Mouse (Mus musculus): ENCODE results near the gene Fkbp6. TPM values are rescaled to one million over a fixed set of nuclear protein-coding genes. Genes with fewer than 3 reads are reported as not detected.

The Fkbp6 gene
- polyA plus RNA-seq, 1 experiment from 2014 or later: 0.11 TPM

DNA sequence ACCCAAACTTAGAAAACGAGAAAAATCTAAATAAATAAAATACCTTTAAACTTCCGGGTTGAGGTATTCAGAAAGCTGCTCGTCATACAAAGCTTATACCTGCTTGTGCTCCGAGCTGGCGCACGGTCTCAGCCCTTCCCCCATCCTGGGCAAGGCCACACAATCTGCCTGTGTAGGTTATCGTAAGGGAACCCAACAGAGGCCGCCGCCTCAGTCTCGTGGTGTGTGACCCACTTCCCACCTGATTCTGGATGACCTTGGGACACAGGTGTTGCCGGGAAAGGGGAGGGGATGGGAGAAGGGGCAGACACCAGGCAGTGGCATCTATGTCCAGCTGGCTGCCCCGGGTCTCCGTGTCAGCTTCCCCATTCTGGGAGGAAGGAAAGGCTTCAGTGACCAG lies 1.8 kb upstream of the Fkbp6 start:
- no peak for ATAC-seq (ENCODE audit: extremely low read depth, insufficient number of reproducible peaks, low FRiP score, low TSS enrichment)
- 80% methylated on average over 13 of the region's 13 CpGs for WGBS

GRCm38 (mm10) chr5:135347511-135348011 lies 2.3 kb downstream of the Fkbp6 start:
- H3K9ac ChIP-seq: no peak overlapping the region
- 57% methylated on average over 4 of the region's 4 CpGs for WGBS
- no peaks in the 10 kb centered on the region for H3K4me1 ChIP-seq
- H3K27ac ChIP-seq (replicated peaks): no peak overlapping the region
- peaks cover 10% of the 10 kb centered on the region for H3K9me3 ChIP-seq
- H3K36me3 ChIP-seq: no peaks in the 10 kb centered on the region
- ATAC-seq (ENCODE audit: extremely low read depth, insufficient number of reproducible peaks, low FRiP score, low TSS enrichment): no peak
- H3K4me3 ChIP-seq: no peak overlapping the region
- no peak overlapping the region for H3K4me2 ChIP-seq
- H3K27me3 ChIP-seq (replicated peaks): peaks cover 12% of the 10 kb centered on the region

More for the DNA sequence above, 1.8 kb upstream of the Fkbp6 start:
- Histone ChIP-seq H3K4me2 (no peak overlapping the region), H3K9ac (no peak overlapping the region), H3K27me3 (replicated peaks) (peaks cover 35% of the 10 kb centered on the region), H3K36me3 (no peaks in the 10 kb centered on the region), H3K27ac (replicated peaks) (no peak overlapping the region), H3K4me3 (no peak overlapping the region), H3K9me3 (peaks cover 10% of the 10 kb centered on the region), H3K4me1 (no peaks in the 10 kb centered on the region)

- no peaks in the 10 kb centered on the region for H3K36me3 ChIP-seq
- ATAC-seq (ENCODE audit: extremely low read depth, insufficient number of reproducible peaks, low FRiP score, low TSS enrichment): no peak
- H3K4me2 ChIP-seq: no peak overlapping the region
- no peak overlapping the region for H3K27ac ChIP-seq (replicated peaks)
- no peak overlapping the region for H3K9ac ChIP-seq
- no peak overlapping the region for H3K4me3 ChIP-seq
- no peaks in the 10 kb centered on the region for H3K4me1 ChIP-seq
- 22% methylated on average over 1 of the region's 1 CpGs for WGBS
- H3K27me3 ChIP-seq (replicated peaks): peaks cover 5% of the 10 kb centered on the region; the same call in 1 of the 2 replicates
- peaks cover 10% of the 10 kb centered on the region for H3K9me3 ChIP-seq
Measured at GRCm38 (mm10) chr5:135346430-135346829, 3.4 kb downstream of the Fkbp6 start.

GRCm38 (mm10) chr5:135345989-135346388 lies 3.9 kb downstream of the Fkbp6 start:
- no peak overlapping the region for H3K9ac ChIP-seq
- peaks cover 10% of the 10 kb centered on the region for H3K9me3 ChIP-seq
- no peak overlapping the region for H3K4me3 ChIP-seq
- WGBS: 64% methylated on average over 7 of the region's 7 CpGs
- H3K36me3 ChIP-seq: no peaks in the 10 kb centered on the region
- no peak for ATAC-seq (ENCODE audit: extremely low read depth, insufficient number of reproducible peaks, low FRiP score, low TSS enrichment)
- H3K27ac ChIP-seq (replicated peaks): no peak overlapping the region
- H3K4me1 ChIP-seq: no peaks in the 10 kb centered on the region
- H3K4me2 ChIP-seq: no peak overlapping the region
- H3K27me3 ChIP-seq (replicated peaks): peaks cover 5% of the 10 kb centered on the region; the same call in 1 of the 2 replicates

DNA sequence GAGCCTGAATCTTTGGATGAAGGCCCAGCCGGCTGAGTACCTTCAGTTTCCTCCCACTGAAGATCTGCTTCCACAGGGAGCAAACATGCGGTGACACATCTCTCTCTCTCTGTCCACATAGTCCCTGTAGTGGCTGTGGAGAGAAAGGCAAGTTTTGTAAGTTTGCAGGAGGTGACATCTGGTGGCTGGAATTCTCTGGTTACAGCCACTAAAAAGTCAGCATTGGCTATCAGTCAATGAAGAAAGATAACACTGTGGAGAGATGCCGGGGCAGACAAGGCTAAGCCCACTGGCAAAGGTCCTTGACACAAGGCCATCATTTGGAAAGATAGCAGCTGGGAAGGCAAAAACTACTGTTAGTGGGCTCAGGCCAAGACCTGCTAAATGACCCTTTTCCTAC lies 12.3 kb downstream of the Fkbp6 start:
- no peak overlapping the region for H3K4me3 ChIP-seq
- H3K9ac ChIP-seq: no peak overlapping the region
- H3K4me1 ChIP-seq: no peaks in the 10 kb centered on the region
- WGBS: 27% methylated on average over 3 of the region's 3 CpGs
- no peaks in the 10 kb centered on the region for H3K36me3 ChIP-seq
- no peak overlapping the region for H3K27ac ChIP-seq (replicated peaks)
- H3K9me3 ChIP-seq: no peaks in the 10 kb centered on the region
- H3K27me3 ChIP-seq (replicated peaks): 0 out of 2 replicates have a peak, but pooled peaks cover 4% of the 10 kb centered on the region
- ATAC-seq (ENCODE audit: extremely low read depth, insufficient number of reproducible peaks, low FRiP score, low TSS enrichment): no peak
- H3K4me2 ChIP-seq: no peak overlapping the region

GRCm38 (mm10) chr5:135331161-135331560 lies 18.7 kb downstream of the Fkbp6 start:
- no peak for ATAC-seq (ENCODE audit: extremely low read depth, insufficient number of reproducible peaks, low FRiP score, low TSS enrichment)
- H3K9me3 ChIP-seq: no peaks in the 10 kb centered on the region
- WGBS: 81% methylated on average over 6 of the region's 6 CpGs
- peaks cover 3% of the 10 kb centered on the region for H3K4me1 ChIP-seq
- no peak overlapping the region for H3K27ac ChIP-seq (replicated peaks)
- no peaks in the 10 kb centered on the region for H3K36me3 ChIP-seq
- H3K4me2 ChIP-seq: no peak overlapping the region
- H3K9ac ChIP-seq: no peak overlapping the region
- H3K4me3 ChIP-seq: no peak overlapping the region
- H3K27me3 ChIP-seq (replicated peaks): no peaks in the 10 kb centered on the region

DNA sequence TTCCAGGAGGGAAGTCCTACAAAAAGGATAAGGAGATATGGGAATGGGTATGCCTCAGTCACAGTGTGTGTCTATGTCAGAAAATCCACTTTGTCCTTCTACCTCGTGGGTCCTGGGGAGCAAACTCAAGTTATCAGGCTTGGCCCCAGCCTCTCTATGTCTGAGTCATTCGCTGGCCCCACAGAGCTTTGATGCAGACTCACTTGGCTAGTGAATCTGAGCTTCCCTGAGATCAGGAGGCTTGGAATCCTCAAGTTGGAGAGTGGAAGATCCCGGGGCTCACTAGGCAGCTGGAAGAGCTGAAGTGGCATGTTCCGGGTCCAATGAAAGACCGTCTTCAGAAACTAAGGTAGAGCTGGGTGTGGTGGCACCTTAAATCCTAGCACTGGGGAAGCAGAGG lies 19.6 kb downstream of the Fkbp6 start:
- H3K4me2 ChIP-seq: no peak overlapping the region
- no peaks in the 10 kb centered on the region for H3K27me3 ChIP-seq (replicated peaks)
- WGBS: 78% methylated on average over 5 of the region's 5 CpGs
- H3K9ac ChIP-seq: no peak overlapping the region
- H3K4me3 ChIP-seq: no peak overlapping the region
- peaks cover 8% of the 10 kb centered on the region for H3K4me1 ChIP-seq
- no peaks in the 10 kb centered on the region for H3K9me3 ChIP-seq
- no peak overlapping the region for H3K27ac ChIP-seq (replicated peaks)
- no peak for ATAC-seq (ENCODE audit: extremely low read depth, insufficient number of reproducible peaks, low FRiP score, low TSS enrichment)
- H3K36me3 ChIP-seq: no peaks in the 10 kb centered on the region

DNA sequence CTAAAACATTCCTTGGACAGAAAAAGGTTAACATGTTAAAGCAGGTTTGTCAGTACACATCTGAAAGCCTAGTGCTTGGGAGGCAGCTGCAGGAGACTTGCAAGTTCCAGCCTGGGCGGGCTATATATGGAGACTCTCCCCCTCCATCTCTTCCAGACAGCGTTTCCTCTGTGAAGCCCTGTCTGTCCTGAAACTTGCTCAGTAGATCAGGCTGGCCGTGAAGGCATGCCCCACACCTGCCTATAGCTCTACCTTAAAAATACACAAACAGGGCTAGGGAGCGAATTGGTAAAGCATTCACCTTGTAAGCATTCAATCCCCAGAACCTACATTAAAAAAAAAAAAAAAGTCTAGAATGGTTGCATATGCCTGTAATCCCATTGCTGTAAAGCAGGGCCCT lies 20.4 kb downstream of the Fkbp6 start:
- Histone ChIP-seq H3K27ac (replicated peaks) (no peak overlapping the region), H3K4me1 (peaks cover 8% of the 10 kb centered on the region), H3K27me3 (replicated peaks) (no peaks in the 10 kb centered on the region), H3K36me3 (no peaks in the 10 kb centered on the region), H3K4me2 (no peak overlapping the region), H3K4me3 (no peak overlapping the region), H3K9me3 (no peaks in the 10 kb centered on the region), H3K9ac (no peak overlapping the region)
- ATAC-seq (ENCODE audit: extremely low read depth, insufficient number of reproducible peaks, low FRiP score, low TSS enrichment): no peak
- 69% methylated on average over 4 of the region's 4 CpGs for WGBS

- no peak for ATAC-seq (ENCODE audit: extremely low read depth, insufficient number of reproducible peaks, low FRiP score, low TSS enrichment)
- Histone ChIP-seq H3K27ac (replicated peaks) (no peak overlapping the region), H3K36me3 (no peaks in the 10 kb centered on the region), H3K9me3 (no peaks in the 10 kb centered on the region), H3K9ac (no peak overlapping the region), H3K4me1 (peaks cover 8% of the 10 kb centered on the region), H3K4me3 (no peak overlapping the region), H3K27me3 (replicated peaks) (no peaks in the 10 kb centered on the region), H3K4me2 (no peak overlapping the region)
- WGBS: 17% methylated on average over 3 of the region's 3 CpGs
Measured at GRCm38 (mm10) chr5:135326121-135326659, 23.7 kb downstream of the Fkbp6 start.

GRCm38 (mm10) chr5:135322197-135322596 lies 27.6 kb downstream of the Fkbp6 start:
- Histone ChIP-seq H3K4me1 (peaks cover 8% of the 10 kb centered on the region), H3K9ac (no peak overlapping the region), H3K27me3 (replicated peaks) (no peaks in the 10 kb centered on the region), H3K36me3 (no peaks in the 10 kb centered on the region), H3K4me3 (no peak overlapping the region), H3K27ac (replicated peaks) (no peak overlapping the region), H3K9me3 (no peaks in the 10 kb centered on the region), H3K4me2 (no peak overlapping the region)
- WGBS: 76% methylated on average over 1 of the region's 1 CpGs
- no peak for ATAC-seq (ENCODE audit: extremely low read depth, insufficient number of reproducible peaks, low FRiP score, low TSS enrichment)

- Histone ChIP-seq H3K36me3 (no peaks in the 10 kb centered on the region), H3K27ac (replicated peaks) (no peak overlapping the region), H3K4me1 (no peaks in the 10 kb centered on the region), H3K9me3 (no peaks in the 10 kb centered on the region), H3K27me3 (replicated peaks) (no peaks in the 10 kb centered on the region), H3K4me2 (no peak overlapping the region), H3K4me3 (no peak overlapping the region), H3K9ac (no peak overlapping the region)
- no peak for ATAC-seq (ENCODE audit: extremely low read depth, insufficient number of reproducible peaks, low FRiP score, low TSS enrichment)
- WGBS: 53% methylated on average over 2 of the region's 2 CpGs
Measured at GRCm38 (mm10) chr5:135319856-135320255, 30.0 kb downstream of the Fkbp6 start.

DNA sequence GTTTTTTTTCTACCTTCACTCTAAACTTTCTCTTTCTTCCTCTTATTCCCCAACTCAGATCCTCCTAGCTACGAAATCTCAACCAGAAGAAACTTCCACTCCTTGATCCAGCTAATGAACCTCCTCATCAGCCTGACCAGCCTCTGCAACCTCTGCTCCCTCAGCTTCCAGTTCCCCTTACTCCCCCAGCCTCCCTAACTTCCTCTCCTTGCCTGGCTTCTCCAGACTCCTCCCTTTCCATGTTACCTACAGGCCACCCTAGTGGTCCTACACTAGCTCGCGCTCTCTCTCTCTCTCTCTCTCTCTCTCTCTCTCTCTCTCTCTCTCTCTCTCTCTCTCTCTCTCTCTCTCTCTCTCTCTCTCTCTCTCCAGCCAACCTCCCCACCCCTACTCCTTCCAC lies 33.7 kb downstream of the Fkbp6 start:
- no peak overlapping the region for H3K4me3 ChIP-seq
- no peaks in the 10 kb centered on the region for H3K27me3 ChIP-seq (replicated peaks)
- H3K9me3 ChIP-seq: no peaks in the 10 kb centered on the region
- H3K36me3 ChIP-seq: no peaks in the 10 kb centered on the region
- no peak overlapping the region for H3K4me2 ChIP-seq
- peaks cover 5% of the 10 kb centered on the region; the same call in 1 of the 2 replicates for H3K4me1 ChIP-seq
- H3K9ac ChIP-seq: no peak overlapping the region
- H3K27ac ChIP-seq (replicated peaks): no peak overlapping the region
- WGBS: 53% methylated on average over 3 of the region's 3 CpGs
- no peak for ATAC-seq (ENCODE audit: extremely low read depth, insufficient number of reproducible peaks, low FRiP score, low TSS enrichment)

Measured in heart, embryonic 13.5 days (tissue).